Mouse (Mus musculus): Measurements from ENCODE around the gene Rex2. TPM values are rescaled to one million over a fixed set of nuclear protein-coding genes. Genes with fewer than 3 reads are reported as not detected.

Gene Rex2
- polyA plus RNA-seq, 1 experiment from 2014 or later = not detected

Other genes with a start within 250 kb of the Rex2 start
- 0.14 TPM in 1 of 2 replicates, not detected in the other for gene Gm21411, start 112.3 kb upstream of the Rex2 start, polyA plus RNA-seq (2015; fragmentation: Nextera tagmentation; extraction: Ambion mirVana)
- not detected in 2 replicates for gene Zfp989, start 49.9 kb upstream of the Rex2 start, polyA plus RNA-seq (2015; fragmentation: Nextera tagmentation; extraction: Ambion mirVana)
- 6.2 and 6.8 TPM in 2 replicates for gene Zfp991, start 110.2 kb downstream of the Rex2 start, polyA plus RNA-seq (2015; fragmentation: Nextera tagmentation; extraction: Ambion mirVana)